Mouse (Mus musculus): ENCODE results near the gene Tsc22d2.

DNA sequence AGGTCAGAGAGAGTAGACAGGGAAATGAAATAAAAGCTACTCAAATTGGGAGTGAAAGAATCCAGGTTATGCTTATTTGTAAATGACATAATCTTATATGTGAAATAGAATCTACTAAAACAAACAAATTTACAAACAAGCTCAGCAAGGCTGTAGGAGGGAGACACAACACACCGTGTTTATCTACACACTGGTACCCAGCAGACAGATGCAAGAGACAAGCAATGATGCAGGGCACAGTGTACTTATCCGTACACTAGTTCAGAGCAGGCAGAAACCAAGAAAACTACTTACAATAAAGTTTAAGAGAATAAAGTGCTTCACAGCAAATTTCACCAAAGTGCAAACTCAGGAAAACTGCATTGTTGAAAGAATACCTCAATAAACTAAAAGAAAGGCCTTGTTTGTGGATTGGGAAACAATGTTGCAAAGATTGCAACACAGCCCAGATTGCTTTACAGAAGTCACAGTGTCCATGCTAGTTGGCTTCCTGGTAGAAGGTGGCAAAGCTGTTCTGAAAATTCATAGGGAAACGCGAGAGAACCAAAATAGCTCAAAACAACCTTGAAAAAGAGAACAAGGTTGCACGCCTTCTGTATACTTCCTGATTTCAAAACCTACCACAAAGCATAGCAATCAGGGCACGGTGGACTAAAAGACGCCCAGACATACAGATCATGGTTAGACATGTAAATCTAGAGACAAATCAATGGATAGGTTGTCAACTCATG, 93.7 kb downstream of the Tsc22d2 start:
- TF ChIP-seq GATA1 (IDR thresholded peaks at IDR 0.05; ENCODE audit: low read length) (no peak), TAL1 (IDR thresholded peaks at IDR 0.05; ENCODE audit: low read length) (no peak)

Measured in erythroblast, embryonic 14.5 days (primary cell).